Mouse (Mus musculus): ENCODE results near the gene Cttnbp2nl.
A peak's percentile ranks its signal among the peaks of the same experiment; 100 is the strongest.

Cttnbp2nl gene

GRCm38 (mm10) chr3:104963331-104964276, 89.3 kb downstream of the Cttnbp2nl start:
- no peak for DNase-seq

GRCm38 (mm10) chr3:104962866-104963265, 90.1 kb downstream of the Cttnbp2nl start:
- DNase-seq: no peak

GRCm38 (mm10) chr3:104962141-104962611, 90.8 kb downstream of the Cttnbp2nl start:
- peak; percentile 62 to 73 for DNase-seq

GRCm38 (mm10) chr3:104961066-104962059, 91.6 kb downstream of the Cttnbp2nl start, which contains the start of gene Wnt2b:
TSS of gene Wnt2b (minus strand) at chr3:104961921.
- DNase-seq: peak; percentile 52 to 63

- DNase-seq: no peak
Observed at GRCm38 (mm10) chr3:104960026-104961000, 92.6 kb downstream of the Cttnbp2nl start.

GRCm38 (mm10) chr3:104956131-104956581, 96.8 kb downstream of the Cttnbp2nl start:
- peak in 1 of 2 experiments; percentile 53 for DNase-seq

- DNase-seq: no peak
Observed at GRCm38 (mm10) chr3:104954551-104954950, 98.4 kb downstream of the Cttnbp2nl start.

- DNase-seq: no peak
Observed at GRCm38 (mm10) chr3:104954137-104954536, 98.8 kb downstream of the Cttnbp2nl start.

- DNase-seq: no peak
Observed at GRCm38 (mm10) chr3:104952891-104953670, 99.9 kb downstream of the Cttnbp2nl start.
